Mouse (Mus musculus) CH12.LX (cell line): ENCODE measurements around the gene B430306N03Rik. TPM values are rescaled to one million over a fixed set of nuclear protein-coding genes. Genes with fewer than 3 reads are reported as not detected.

ENCODE experiments used
- DNase-seq: peaks from one replicate; pipeline ENCODE4 v3.0.0-alpha.2; 2013; ENCODE audit errors: extremely low read depth
- H3K27ac ChIP-seq: 2 replicates; pipeline ENCODE4 v1.5.1; 2012; ENCODE audit warnings: low read depth, mild to moderate bottlenecking, control low read depth, moderate library complexity; ENCODE audit not compliant: insufficient read depth
- H3K27me3 ChIP-seq: replicated peaks from 2 replicates; pipeline ENCODE3; 2012; ENCODE audit warnings: inconsistent platforms
- H3K36me3 ChIP-seq, 2 experiments: replicated peaks in 1 of 2; 2 replicates each; pipeline versions ENCODE3 to v1.6.1; 2012; ENCODE audit warnings: inconsistent platforms in 1 of 2, low read length in 1 of 2, mild to moderate bottlenecking in 1 of 2, mixed read lengths in 1 of 2, moderate library complexity in 1 of 2; ENCODE audit not compliant: control insufficient read depth in 1 of 2, insufficient read depth in 1 of 2
- H3K4me1 ChIP-seq, 2 experiments: 2 replicates each; pipeline ENCODE4 v1.6.1; 2012; ENCODE audit warnings: inconsistent platforms in 1 of 2, moderate library complexity in 1 of 2; ENCODE audit not compliant: insufficient read depth in 2 of 2, control insufficient read depth in 1 of 2
- H3K4me2 ChIP-seq: 2 replicates; pipeline ENCODE4 v1.6.1; 2012; ENCODE audit warnings: low read depth, mild to moderate bottlenecking, control low read depth; ENCODE audit not compliant: poor library complexity, insufficient read depth, severe bottlenecking
- H3K4me3 ChIP-seq, 3 experiments: fragments of 150-350 bp in 1 of 3; sonication (generic) in 1 of 3; replicated peaks in 1 of 3; 2 replicates each; pipeline versions ENCODE3 to v1.5.1; 2011 to 2012; ENCODE audit warnings: low read depth in 2 of 3, low read length in 2 of 3, mild to moderate bottlenecking in 2 of 3, moderate library complexity in 2 of 3, control low read depth in 1 of 3, improper control_type of control experiment in 1 of 3, inconsistent platforms in 1 of 3, mixed read lengths in 1 of 3; ENCODE audit not compliant: poor library complexity in 1 of 3
- H3K79me2 ChIP-seq: replicated peaks from 2 replicates; pipeline ENCODE4 v1.6.1; 2012; ENCODE audit warnings: mild to moderate bottlenecking, moderate library complexity; ENCODE audit not compliant: control insufficient read depth, poor library complexity, insufficient read depth, severe bottlenecking; ENCODE audit errors: extremely low read depth
- H3K9ac ChIP-seq: 2 replicates; pipeline ENCODE4 v1.6.1; 2012; ENCODE audit warnings: low read depth, mild to moderate bottlenecking, control low read depth, moderate library complexity; ENCODE audit not compliant: insufficient read depth
- H3K9me3 ChIP-seq: replicated peaks from 2 replicates; pipeline ENCODE3; 2012; ENCODE audit warnings: low read length, inconsistent platforms, mixed read lengths
- BHLHE40 ChIP-seq: IDR thresholded peaks from 2 replicates; pipeline ENCODE4 v1.6.1; 2011; ENCODE audit warnings: mild to moderate bottlenecking, low read depth, low read length, improper control_type of control experiment
- CTCF ChIP-seq, 2 experiments: IDR thresholded peaks in 1 of 2; conservative IDR thresholded peaks in 1 of 2; 2 replicates each; pipeline ENCODE4 v1.5.1; 2011 to 2012; ENCODE audit warnings: low read depth in 2 of 2, low read length in 2 of 2, improper control_type of control experiment in 1 of 2, inconsistent platforms in 1 of 2, mild to moderate bottlenecking in 1 of 2, moderate library complexity in 1 of 2
- EP300 ChIP-seq: IDR thresholded peaks from 2 replicates; pipeline ENCODE4 v1.6.1; 2011; ENCODE audit warnings: low read length, improper control_type of control experiment
- ETS1 ChIP-seq: conservative IDR thresholded peaks from 2 replicates; pipeline ENCODE4 v1.6.1; 2012; ENCODE audit warnings: low read depth, mild to moderate bottlenecking, inconsistent platforms, low read length, improper control_type of control experiment, moderate library complexity
- GABPA ChIP-seq: IDR thresholded peaks from 2 replicates; pipeline ENCODE4 v1.6.1; 2012; ENCODE audit warnings: low read depth, low read length, improper control_type of control experiment, inconsistent platforms; ENCODE audit not compliant: insufficient replicate concordance
- HCFC1 ChIP-seq: IDR thresholded peaks from 2 replicates; pipeline ENCODE4 v1.6.1; 2012; ENCODE audit warnings: low read depth, mild to moderate bottlenecking, inconsistent platforms, low read length, improper control_type of control experiment
- JUND ChIP-seq: conservative IDR thresholded peaks from 2 replicates; pipeline ENCODE4 v1.6.1; 2011; ENCODE audit warnings: low read depth, low read length, improper control_type of control experiment
- KAT2A ChIP-seq: IDR thresholded peaks from 2 replicates; pipeline ENCODE4 v1.6.1; 2012; ENCODE audit warnings: low read length, improper control_type of control experiment, inconsistent platforms; ENCODE audit not compliant: insufficient replicate concordance
- MAFK ChIP-seq: IDR thresholded peaks from 2 replicates; pipeline ENCODE4 v1.6.1; 2011; ENCODE audit warnings: low read length, improper control_type of control experiment; ENCODE audit not compliant: insufficient replicate concordance
- MAX ChIP-seq: IDR thresholded peaks from 2 replicates; pipeline ENCODE4 v1.6.1; 2011; ENCODE audit warnings: low read length, improper control_type of control experiment
- MEF2A ChIP-seq: IDR thresholded peaks from 2 replicates; pipeline ENCODE4 v1.6.1; 2014; ENCODE audit warnings: low read depth, mild to moderate bottlenecking, inconsistent platforms, low read length, improper control_type of control experiment, borderline replicate concordance
- PAX5 ChIP-seq: IDR thresholded peaks from 2 replicates; pipeline ENCODE4 v1.6.1; 2012; ENCODE audit warnings: low read length, inconsistent platforms, mixed read lengths
- RAD21 ChIP-seq: IDR thresholded peaks from 2 replicates; pipeline ENCODE4 v1.6.1; 2011; ENCODE audit warnings: low read depth, mild to moderate bottlenecking, low read length, improper control_type of control experiment, moderate library complexity
- SIN3A ChIP-seq: IDR thresholded peaks from 2 replicates; pipeline ENCODE4 v1.6.1; 2012; ENCODE audit warnings: low read length, improper control_type of control experiment, inconsistent platforms
- TBP ChIP-seq: conservative IDR thresholded peaks from 2 replicates; pipeline ENCODE4 v1.6.1; 2011; ENCODE audit warnings: low read depth, low read length, improper control_type of control experiment
- USF2 ChIP-seq: conservative IDR thresholded peaks from 2 replicates; pipeline ENCODE4 v1.6.1; 2011; ENCODE audit warnings: low read depth, low read length, improper control_type of control experiment
- ZC3H11A ChIP-seq: IDR thresholded peaks from 2 replicates; pipeline ENCODE4 v1.6.1; 2012; ENCODE audit warnings: low read depth, mild to moderate bottlenecking, inconsistent platforms, low read length, improper control_type of control experiment
- ZMIZ1 ChIP-seq: IDR thresholded peaks from 2 replicates; pipeline ENCODE4 v1.6.1; 2012; ENCODE audit warnings: low read depth, mild to moderate bottlenecking, inconsistent platforms, low read length, improper control_type of control experiment
- ZNF384 ChIP-seq: IDR thresholded peaks from 2 replicates; pipeline ENCODE4 v1.6.1; 2012; ENCODE audit warnings: low read depth, low read length, improper control_type of control experiment, inconsistent platforms
- dilution Hi-C: fragments of 300-500 bp; cut with MboI; formaldehyde crosslinking; loops from 2 replicates; pipeline ENCODE4 v1.14.3; 2020; ENCODE audit warnings: low sequenced_read_pairs; ENCODE audit not compliant: extremely low pct_unique_long_range_greater_than_20kb, extremely low pct_ligation_motif_present
- in situ Hi-C: fragments of 300-500 bp; cut with MboI; formaldehyde crosslinking; loops from 3 replicates; pipeline ENCODE4 v1.14.3; 2019; ENCODE audit warnings: low sequenced_read_pairs, low pct_ligation_motif_present, low pct_unique_long_range_greater_than_20kb, mixed read lengths
- polyA plus RNA-seq: library from polyadenylated mRNA; unstranded; fragments of >175 nt; gene quantifications from 2 replicates; pipeline ENCODE4 v1.2.1, GENCODE M21; 2012; ENCODE audit warnings: low read depth; ENCODE audit not compliant: insufficient read length
- total RNA-seq, 2 experiments: library from RNA; depleted of rRNA; stranded (reverse); fragments of 300-350 nt in 1 of 2; fragments of >200 nt in 1 of 2; gene quantifications; 2 replicates each; pipeline ENCODE4 v1.2.3; 2012 to 2014

Gene B430306N03Rik
- total and polyA plus RNA-seq, 3 experiments, result 0.08 to 1.0 (median 0.21) TPM

DNA sequence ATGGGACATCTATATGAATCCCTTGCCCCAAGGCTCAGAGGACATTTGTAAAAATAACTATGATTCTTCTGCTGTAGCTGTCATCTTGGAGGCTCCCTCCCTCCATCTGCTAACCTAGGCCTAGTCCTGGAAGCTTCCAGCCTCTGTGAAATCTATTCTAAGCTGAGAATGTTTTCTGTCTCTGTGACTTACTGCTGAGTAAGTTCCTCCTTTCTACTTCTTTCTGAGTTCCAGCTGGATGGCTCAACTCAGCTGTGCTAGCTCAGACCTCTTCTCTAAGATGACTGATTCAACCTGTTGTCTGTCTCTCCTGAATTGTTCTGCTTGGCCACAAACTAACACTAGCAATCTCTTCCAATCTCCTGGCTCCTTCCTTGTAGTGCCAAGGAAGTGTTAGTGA is 37.6 kb upstream of the B430306N03Rik start:
- peaks cover 0 to 29% of the 10 kb centered on the region in 2 experiments; a peak in 2 of 4 replicates for H3K4me1 ChIP-seq
- H3K4me3 ChIP-seq, result no peak overlapping the region
- H3K27me3 ChIP-seq, result no peaks in the 10 kb centered on the region
- H3K27ac ChIP-seq, result no peak overlapping the region
- H3K36me3 ChIP-seq, result no peaks in the 10 kb centered on the region
- no peaks in the 10 kb centered on the region for H3K79me2 ChIP-seq
- no peaks in the 10 kb centered on the region for H3K9me3 ChIP-seq
- H3K9ac ChIP-seq, result no peak overlapping the region
- dilution Hi-C loops, result no loop called here
- H3K4me2 ChIP-seq, result no peak overlapping the region
- in situ Hi-C loops, result loop anchor here (25.0 kb wide), 1 partner anchor 166 kb away; no protein-coding TSS in a partner anchor
- TF ChIP-seq PAX5 (no peak), GABPA (no peak), ZNF384 (no peak), BHLHE40 (no peak), ZC3H11A (no peak), RAD21 (no peak), ETS1 (no peak)
- no peak for DNase-seq

DNA sequence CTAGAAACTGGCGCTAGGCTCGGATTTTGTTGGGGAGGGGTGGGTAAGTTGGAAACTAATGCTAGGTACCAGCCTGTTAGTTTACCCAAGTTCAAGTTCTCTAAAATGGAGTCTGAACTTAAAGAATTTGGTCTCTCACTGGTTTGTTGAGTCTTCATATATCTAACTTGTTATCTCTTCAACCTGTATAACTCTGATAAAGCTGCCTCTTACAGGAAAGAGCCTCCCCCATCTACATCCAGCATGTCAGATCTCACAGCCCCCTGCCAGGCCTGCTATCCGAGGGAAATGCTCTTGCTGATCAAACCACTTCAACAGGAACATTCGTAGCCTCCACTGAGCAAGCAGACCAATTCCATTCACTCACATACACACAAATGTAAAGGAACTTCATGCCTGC is 36.9 kb upstream of the B430306N03Rik start:
- DNase-seq, result no peak
- Histone ChIP-seq H3K27ac (no peak overlapping the region), H3K36me3 (no peaks in the 10 kb centered on the region), H3K27me3 (no peaks in the 10 kb centered on the region), H3K9ac (no peak overlapping the region), H3K4me3 (no peak overlapping the region), H3K79me2 (no peaks in the 10 kb centered on the region), H3K9me3 (no peaks in the 10 kb centered on the region), H3K4me1 (peaks cover 0 to 26% of the 10 kb centered on the region in 2 experiments; a peak in 2 of 4 replicates), H3K4me2 (no peak overlapping the region)
- dilution Hi-C loops (no loop called here), in situ Hi-C loops (loop anchor here (25.0 kb wide), 1 partner anchor 167 kb away; no protein-coding TSS in a partner anchor)
- TF ChIP-seq RAD21 (no peak), MEF2A (no peak), HCFC1 (no peak)

DNA sequence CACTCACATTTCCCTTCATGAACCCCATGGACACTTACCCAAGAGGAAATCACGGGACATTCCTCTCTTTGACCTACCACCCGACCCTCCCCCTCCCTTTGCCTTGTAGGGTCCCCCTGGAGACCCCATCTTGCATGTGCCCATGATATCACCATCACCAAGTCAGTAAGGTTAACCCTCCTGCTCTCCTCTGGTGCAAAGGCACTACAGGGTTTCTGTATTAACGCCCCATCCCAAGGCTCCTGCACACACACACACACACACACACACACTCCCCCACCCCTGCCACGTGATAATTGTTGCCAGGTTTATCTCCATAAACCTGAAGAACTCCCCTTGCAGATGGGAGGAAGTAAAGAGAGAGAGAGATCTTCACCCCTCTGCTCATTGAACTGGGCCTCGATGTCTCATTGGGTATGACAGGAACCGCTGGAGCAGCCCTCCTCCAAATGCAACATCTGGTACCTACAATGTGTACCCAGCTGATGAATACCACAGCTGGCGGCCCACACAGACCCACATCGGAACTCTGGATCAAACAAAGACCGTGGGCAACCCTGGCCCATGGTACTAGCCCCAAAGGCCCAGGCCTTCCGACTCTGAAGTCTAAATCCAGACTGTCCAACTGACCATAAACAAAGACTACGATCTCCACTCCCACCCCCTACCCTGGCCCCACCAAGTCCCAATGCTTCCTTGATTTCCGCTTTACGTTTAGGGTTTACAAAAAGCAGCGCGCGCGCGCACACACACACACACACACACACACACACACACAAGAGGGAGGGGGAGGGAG is 34.8 kb upstream of the B430306N03Rik start:
- TF ChIP-seq EP300 (no peak), SIN3A (no peak), KAT2A (no peak), ETS1 (no peak), USF2 (no peak), MAX (no peak), TBP (no peak), ZMIZ1 (no peak), BHLHE40 (no peak), ZNF384 (no peak), MEF2A (no peak), JUND (no peak), HCFC1 (no peak), GABPA (no peak), CTCF (conservative IDR thresholded peaks at IDR 0.05 in 1 of 2, IDR thresholded peaks at IDR 0.05 in 1 of 2; ENCODE audit: low read depth in 2 of 2, low read length in 2 of 2) (no peak), RAD21 (no peak), MAFK (no peak)
- Histone ChIP-seq H3K27ac (no peak overlapping the region), H3K4me1 (peaks cover 0 to 18% of the 10 kb centered on the region in 2 experiments; a peak in 2 of 4 replicates), H3K4me2 (no peak overlapping the region), H3K27me3 (no peaks in the 10 kb centered on the region), H3K36me3 (no peaks in the 10 kb centered on the region), H3K79me2 (no peaks in the 10 kb centered on the region), H3K9me3 (no peaks in the 10 kb centered on the region), H3K9ac (no peak overlapping the region), H3K4me3 (no peak overlapping the region)
- dilution Hi-C loops, result no loop called here
- no peak for DNase-seq
- in situ Hi-C loops, result loop anchor here (10.0 to 25.0 kb wide), 2 partner anchors 54 to 169 kb away; no protein-coding TSS in a partner anchor
